Mouse (Mus musculus): ENCODE data around the gene Parpbp.

The Parpbp gene

GRCm38 (mm10) chr10:88146707-88147477, at the start of gene Parpbp, which contains the start of gene Nup37:
Gene Parpbp (minus strand): TSS chr10:88146941.
Gene Nup37 (plus strand): TSS chr10:88146992.
- DNase-seq (ENCODE audit: low read depth, low spot score) = peak; percentile 60

GRCm38 (mm10) chr10:88167438-88168077, 20.8 kb upstream of the Parpbp start:
- no peak for DNase-seq (ENCODE audit: low read depth, low spot score)

- DNase-seq (ENCODE audit: low read depth, low spot score) = no peak
Measured at GRCm38 (mm10) chr10:88166158-88166557, 19.4 kb upstream of the Parpbp start.

- DNase-seq (ENCODE audit: low read depth, low spot score) = no peak
Measured at GRCm38 (mm10) chr10:88162676-88163075, 15.9 kb upstream of the Parpbp start.

- DNase-seq (ENCODE audit: low read depth, low spot score) = no peak
Measured at GRCm38 (mm10) chr10:88162096-88162495, 15.4 kb upstream of the Parpbp start.

GRCm38 (mm10) chr10:88151658-88152057, 4.9 kb upstream of the Parpbp start:
- DNase-seq (ENCODE audit: low read depth, low spot score) = no peak

GRCm38 (mm10) chr10:88150381-88150780, 3.6 kb upstream of the Parpbp start:
- no peak for DNase-seq (ENCODE audit: low read depth, low spot score)

GRCm38 (mm10) chr10:88146187-88146586, 554 bp downstream of the Parpbp start:
- no peak for DNase-seq (ENCODE audit: low read depth, low spot score)

GRCm38 (mm10) chr10:88135630-88136029, 11.1 kb downstream of the Parpbp start:
- DNase-seq (ENCODE audit: low read depth, low spot score) = no peak

GRCm38 (mm10) chr10:88119721-88120120, 27.0 kb downstream of the Parpbp start:
- DNase-seq (ENCODE audit: low read depth, low spot score) = no peak

GRCm38 (mm10) chr10:88113290-88113689, 33.5 kb downstream of the Parpbp start:
- no peak for DNase-seq (ENCODE audit: low read depth, low spot score)

GRCm38 (mm10) chr10:88106169-88106568, 40.6 kb downstream of the Parpbp start:
- no peak for DNase-seq (ENCODE audit: low read depth, low spot score)

GRCm38 (mm10) chr10:88090772-88091171, 56.0 kb downstream of the Parpbp start, which contains the start of gene Pmch:
Gene Pmch (plus strand): TSS chr10:88091072.
- DNase-seq (ENCODE audit: low read depth, low spot score) = no peak

GRCm38 (mm10) chr10:88067377-88067776, 79.4 kb downstream of the Parpbp start:
- DNase-seq (ENCODE audit: low read depth, low spot score) = no peak

- DNase-seq (ENCODE audit: low read depth, low spot score) = no peak
Measured at GRCm38 (mm10) chr10:88064872-88065271, 81.9 kb downstream of the Parpbp start.

GRCm38 (mm10) chr10:88063436-88063835, 83.3 kb downstream of the Parpbp start:
- no peak for DNase-seq (ENCODE audit: low read depth, low spot score)

GRCm38 (mm10) chr10:88056950-88057649, 89.6 kb downstream of the Parpbp start:
- peak; percentile 48 for DNase-seq (ENCODE audit: low read depth, low spot score)

GRCm38 (mm10) chr10:88054233-88054985, 92.3 kb downstream of the Parpbp start:
- DNase-seq (ENCODE audit: low read depth, low spot score) = no peak

- peak; percentile 42 for DNase-seq (ENCODE audit: low read depth, low spot score)
Measured at GRCm38 (mm10) chr10:88046098-88046771, 100.5 kb downstream of the Parpbp start.

- no peak for DNase-seq (ENCODE audit: low read depth, low spot score)
Measured at GRCm38 (mm10) chr10:88044297-88044696, 102.4 kb downstream of the Parpbp start.
